Mouse (Mus musculus): ENCODE data around the gene BC053393. TPM values are rescaled to one million over a fixed set of nuclear protein-coding genes. Genes with fewer than 3 reads are reported as not detected.
"Not testable (repeated sequence)": the region's sequence is repeated elsewhere in the genome, so short reads cannot be mapped to it uniquely, and the experiment has no call there.

The BC053393 gene
- polyA plus RNA-seq, 1 experiment from 2014 or later: not detected

DNA sequence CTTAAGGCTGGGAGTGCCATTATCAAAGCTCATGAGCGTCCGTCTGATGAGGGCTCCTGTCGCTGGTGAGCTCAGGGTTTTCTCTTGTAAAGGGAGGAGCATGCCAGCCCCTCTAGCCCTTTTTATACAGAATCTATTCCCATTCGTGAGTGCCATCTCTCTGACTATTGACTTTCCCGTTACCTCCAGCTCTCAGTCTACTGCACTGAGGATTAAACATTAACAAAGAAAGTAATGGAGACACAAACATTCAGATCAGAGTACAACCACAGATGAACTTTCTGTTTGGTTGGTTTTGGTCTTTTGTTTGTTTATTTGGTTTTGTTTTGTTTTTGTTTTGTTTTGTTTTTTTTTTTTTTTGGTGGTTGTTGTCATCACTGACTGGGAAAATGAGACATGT, 11.4 kb downstream of the BC053393 start:
- 54% methylated on average over 5 of the region's 5 CpGs for WGBS (ENCODE audit: insufficient replicate concordance)
- ATAC-seq (no peak), DNase-seq (no peak)
- Histone ChIP-seq H3K4me1 (ENCODE audit: insufficient read depth) (peaks cover 12% of the 10 kb centered on the region), H3K4me3 (ENCODE audit: low read depth, low read length) (no peak overlapping the region), H3K4me2 (ENCODE audit: low read depth, low read length) (no peak overlapping the region), H3K27ac (ENCODE audit: low read depth) (no peak overlapping the region), H3K9ac (replicated peaks) (no peak overlapping the region), H3K27me3 (ENCODE audit: insufficient read depth, low read length) (no peaks in the 10 kb centered on the region), H3K9me3 (ENCODE audit: low read length) (no peaks in the 10 kb centered on the region), H3K36me3 (replicated peaks; ENCODE audit: insufficient read depth, low read length) (no peaks in the 10 kb centered on the region)
- TF ChIP-seq EP300 (IDR thresholded peaks at IDR 0.05; ENCODE audit: low read depth) (no peak), CTCF (IDR thresholded peaks at IDR 0.05; ENCODE audit: low read depth) (no peak)

DNA sequence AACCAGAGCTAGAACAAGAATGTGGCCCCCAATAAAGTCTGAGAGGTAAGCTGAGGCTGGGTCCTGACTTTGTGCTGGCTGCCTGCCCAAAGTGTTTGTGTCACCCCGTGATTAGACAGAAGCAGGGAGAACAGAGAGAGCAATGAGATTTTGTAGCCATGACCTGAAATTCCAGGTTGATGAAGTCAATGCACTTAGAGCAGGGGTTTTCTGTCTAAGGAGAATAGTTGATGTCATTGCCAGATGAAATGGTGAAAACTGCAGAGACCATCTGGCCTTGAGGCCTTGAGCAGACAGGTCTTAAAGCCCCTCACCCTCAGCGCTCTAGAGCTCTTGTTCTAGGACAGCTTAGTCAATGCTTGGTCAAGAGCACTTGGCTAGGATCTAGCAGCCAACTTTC, 21.1 kb downstream of the BC053393 start:
- DNase-seq (no peak), ATAC-seq (no peak)
- Histone ChIP-seq H3K4me3 (ENCODE audit: low read depth, low read length) (no peak overlapping the region), H3K9me3 (ENCODE audit: low read length) (no peaks in the 10 kb centered on the region), H3K27me3 (ENCODE audit: insufficient read depth, low read length) (no peaks in the 10 kb centered on the region), H3K36me3 (replicated peaks; ENCODE audit: insufficient read depth, low read length) (no peaks in the 10 kb centered on the region), H3K4me2 (ENCODE audit: low read depth, low read length) (no peak overlapping the region), H3K27ac (ENCODE audit: low read depth) (no peak overlapping the region), H3K4me1 (ENCODE audit: insufficient read depth) (no peaks in the 10 kb centered on the region), H3K9ac (replicated peaks) (no peak overlapping the region)
- TF ChIP-seq EP300 (IDR thresholded peaks at IDR 0.05; ENCODE audit: low read depth): no peak
- no peak for TF ChIP-seq CTCF (IDR thresholded peaks at IDR 0.05; ENCODE audit: low read depth)
- 80% methylated on average over 2 of the region's 2 CpGs for WGBS (ENCODE audit: insufficient replicate concordance)

- no peak for ATAC-seq
- H3K9me3 ChIP-seq (ENCODE audit: low read length): no peaks in the 10 kb centered on the region
- WGBS (ENCODE audit: insufficient replicate concordance): 69% methylated on average over 1 of the region's 1 CpGs
Measured at GRCm38 (mm10) chr11:46619929-46620328, 48.6 kb downstream of the BC053393 start.

GRCm38 (mm10) chr11:46620414-46621168, 49.3 kb downstream of the BC053393 start:
- H3K9ac ChIP-seq (replicated peaks): no peak overlapping the region
- no peaks in the 10 kb centered on the region for H3K4me1 ChIP-seq (ENCODE audit: insufficient read depth)
- 56% methylated on average over 7 of the region's 7 CpGs for WGBS (ENCODE audit: insufficient replicate concordance)
- DNase-seq (no peak), ATAC-seq (no peak)
- H3K4me3 ChIP-seq (ENCODE audit: low read depth, low read length): no peak overlapping the region
- H3K27ac ChIP-seq (ENCODE audit: low read depth): no peak overlapping the region
- no peaks in the 10 kb centered on the region for H3K36me3 ChIP-seq (replicated peaks; ENCODE audit: insufficient read depth, low read length)
- no peak overlapping the region for H3K4me2 ChIP-seq (ENCODE audit: low read depth, low read length)
- no peaks in the 10 kb centered on the region for H3K27me3 ChIP-seq (ENCODE audit: insufficient read depth, low read length)
- no peaks in the 10 kb centered on the region for H3K9me3 ChIP-seq (ENCODE audit: low read length)
- TF ChIP-seq CTCF (IDR thresholded peaks at IDR 0.05; ENCODE audit: low read depth): no peak
- no peak for TF ChIP-seq EP300 (IDR thresholded peaks at IDR 0.05; ENCODE audit: low read depth)

More at GRCm38 (mm10) chr11:46619929-46620328, 48.6 kb downstream of the BC053393 start:
- Histone ChIP-seq H3K4me1 (ENCODE audit: insufficient read depth) (no peaks in the 10 kb centered on the region), H3K4me2 (ENCODE audit: low read depth, low read length) (no peak overlapping the region), H3K27me3 (ENCODE audit: insufficient read depth, low read length) (no peaks in the 10 kb centered on the region), H3K36me3 (replicated peaks; ENCODE audit: insufficient read depth, low read length) (no peaks in the 10 kb centered on the region), H3K27ac (ENCODE audit: low read depth) (no peak overlapping the region), H3K9ac (replicated peaks) (no peak overlapping the region), H3K4me3 (ENCODE audit: low read depth, low read length) (no peak overlapping the region)
- TF ChIP-seq EP300 (IDR thresholded peaks at IDR 0.05; ENCODE audit: low read depth): no peak
- no peak for TF ChIP-seq CTCF (IDR thresholded peaks at IDR 0.05; ENCODE audit: low read depth)
- DNase-seq: no peak

- Histone ChIP-seq H3K27ac (ENCODE audit: low read depth) (no peak within 1 kb of the TSS), H3K9me3 (ENCODE audit: low read length) (no peaks in the 10 kb centered on the region), H3K4me2 (ENCODE audit: low read depth, low read length) (no peak within 1 kb of the TSS), H3K27me3 (ENCODE audit: insufficient read depth, low read length) (no peaks in the 10 kb centered on the region), H3K4me3 (ENCODE audit: low read depth, low read length) (no peak within 1 kb of the TSS), H3K4me1 (ENCODE audit: insufficient read depth) (no peaks in the 10 kb centered on the region), H3K9ac (replicated peaks) (no peak within 1 kb of the TSS), H3K36me3 (replicated peaks; ENCODE audit: insufficient read depth, low read length) (no peaks in the 10 kb centered on the region)
- ATAC-seq (no peak), DNase-seq (no peak)
- TF ChIP-seq EP300 (IDR thresholded peaks at IDR 0.05; ENCODE audit: low read depth) (no peak), CTCF (IDR thresholded peaks at IDR 0.05; ENCODE audit: low read depth) (no peak)
- 56% methylated on average over 2 of the region's 2 CpGs for WGBS (ENCODE audit: insufficient replicate concordance)
Measured at GRCm38 (mm10) chr11:46629211-46629795, 58.0 kb downstream of the BC053393 start, which contains the start of gene Dppa1. Gene Dppa1, minus strand, starts transcription at chr11:46629261.

DNA sequence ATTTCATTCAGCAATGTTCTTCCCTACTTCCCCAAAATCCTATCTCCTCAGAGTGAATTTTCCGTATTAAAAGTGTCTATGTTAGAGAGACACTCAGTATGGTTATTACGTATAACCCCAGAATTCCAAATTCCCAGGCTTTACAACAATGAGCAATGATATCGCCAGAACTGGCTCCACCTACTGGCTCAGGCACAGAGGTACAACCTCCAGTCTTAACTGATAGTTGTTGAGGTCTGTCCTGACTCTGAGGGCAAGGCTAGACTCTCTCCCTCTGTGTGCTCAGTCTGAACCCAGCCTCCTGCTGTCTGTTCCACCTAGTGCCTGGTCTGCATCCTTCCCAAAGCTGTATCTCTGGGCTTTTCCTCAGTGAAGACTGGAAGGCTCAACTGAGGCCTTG, 60.3 kb downstream of the BC053393 start:
- Histone ChIP-seq H3K9me3 (ENCODE audit: low read length) (no peaks in the 10 kb centered on the region), H3K36me3 (replicated peaks; ENCODE audit: insufficient read depth, low read length) (no peaks in the 10 kb centered on the region), H3K27me3 (ENCODE audit: insufficient read depth, low read length) (no peaks in the 10 kb centered on the region), H3K4me2 (ENCODE audit: low read depth, low read length) (no peak overlapping the region), H3K27ac (ENCODE audit: low read depth) (no peak overlapping the region), H3K9ac (replicated peaks) (no peak overlapping the region), H3K4me3 (ENCODE audit: low read depth, low read length) (no peak overlapping the region), H3K4me1 (ENCODE audit: insufficient read depth) (no peaks in the 10 kb centered on the region)
- 27% methylated on average over 3 of the region's 3 CpGs for WGBS (ENCODE audit: insufficient replicate concordance)
- TF ChIP-seq EP300 (IDR thresholded peaks at IDR 0.05; ENCODE audit: low read depth): no peak
- TF ChIP-seq CTCF (IDR thresholded peaks at IDR 0.05; ENCODE audit: low read depth): peak; percentile 77
- ATAC-seq (no peak), DNase-seq (peak; percentile 27)

- H3K9me3 ChIP-seq (ENCODE audit: low read length); DNase-seq; H3K4me3 ChIP-seq (ENCODE audit: low read depth, low read length); ATAC-seq; H3K27me3 ChIP-seq (ENCODE audit: insufficient read depth, low read length); H3K27ac ChIP-seq (ENCODE audit: low read depth); H3K4me1 ChIP-seq (ENCODE audit: insufficient read depth); H3K36me3 ChIP-seq (replicated peaks; ENCODE audit: insufficient read depth, low read length); H3K9ac ChIP-seq (replicated peaks); H3K4me2 ChIP-seq (ENCODE audit: low read depth, low read length): not testable (repeated sequence)
- 64% methylated on average over 4 of the region's 4 CpGs for WGBS (ENCODE audit: insufficient replicate concordance)
Measured at GRCm38 (mm10) chr11:46635516-46635915, 64.2 kb downstream of the BC053393 start.

Measured in liver, postnatal 0 days (tissue).